In the genomic region with DNA sequence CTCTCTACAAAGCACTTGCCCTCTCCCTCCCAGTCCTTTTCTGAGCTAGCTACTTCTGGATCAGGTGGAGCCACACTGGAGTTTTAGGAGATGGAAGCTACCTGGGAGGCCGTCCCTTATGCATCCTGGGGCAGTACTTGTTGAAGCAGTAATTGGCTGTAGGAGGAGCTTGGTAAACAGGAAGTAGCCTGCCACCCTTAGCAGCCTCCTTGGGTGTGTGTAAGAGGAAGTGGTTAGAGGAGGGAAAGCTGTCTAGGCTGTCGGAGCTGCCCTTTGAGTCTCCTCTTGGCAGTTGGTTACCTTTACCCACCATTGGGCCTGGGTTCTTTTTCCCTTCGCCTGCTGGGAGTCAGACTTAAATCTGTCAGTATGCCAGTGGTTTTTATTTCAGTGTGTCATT, we compare ENCODE assay signal across 7 mouse cellular contexts. TPM values are rescaled to one million over a fixed set of nuclear protein-coding genes. Genes with fewer than 3 reads are reported as not detected.
DNase-seq lines count a peak whose midpoint lies in the region; ATAC-seq and TF ChIP-seq lines count a peak whose summit lies in the region.

No protein-coding gene starts in this region.

- H3K36me3 ChIP-seq in E14TG2a.4 (ENCODE audit: insufficient read depth, low read length) = peaks cover 37% of the 10 kb centered on the region
- no peaks in the 10 kb centered on the region for H3K36me3 ChIP-seq in intestine, embryonic 16.5 days (ENCODE audit: control insufficient read depth, insufficient read depth, low read length)
- no peaks in the 10 kb centered on the region for H3K36me3 ChIP-seq in stomach, postnatal 0 days (ENCODE audit: control insufficient read depth, insufficient read depth, low read length)

- 2% methylated on average over 3 of the region's 3 CpGs for WGBS in bone marrow, adult 2 months
- WGBS in intestine, embryonic 16.5 days = 35% methylated on average over 3 of the region's 3 CpGs
- WGBS in stomach, postnatal 0 days = 33% methylated on average over 3 of the region's 3 CpGs

- no peak for TF ChIP-seq EP300 in stomach, postnatal 0 days (optimal IDR thresholded peaks at IDR 0.05)

- H3K4me2 ChIP-seq in intestine, embryonic 16.5 days (ENCODE audit: low read depth, low read length) = peak overlapping the region; percentile 10; the same call in 1 of the 2 replicates
- peak overlapping the region; percentile 20; the same call in 1 of the 2 replicates for H3K4me2 ChIP-seq in stomach, postnatal 0 days (replicated peaks; ENCODE audit: low read depth)

- ATAC-seq in intestine, embryonic 16.5 days = peak; percentile 77
- peak; percentile 79 for ATAC-seq in stomach, postnatal 0 days (ENCODE audit: low FRiP score, low TSS enrichment)
- no peak for ATAC-seq in erythroblast, adult 5-6 weeks (replicated peaks; ENCODE audit: low FRiP score, poor library complexity, severe bottlenecking)

- no peak for TF ChIP-seq POLR2A in bone marrow, adult 2 months (IDR thresholded peaks at IDR 0.05; ENCODE audit: borderline replicate concordance, control insufficient read depth, low read depth, low read length)

- H3K9ac ChIP-seq in intestine, embryonic 16.5 days (ENCODE audit: low read depth, low read length) = no peak overlapping the region
- H3K9ac ChIP-seq in stomach, postnatal 0 days (ENCODE audit: low read length) = no peak overlapping the region

- TF ChIP-seq CTCF in E14TG2a.4 (conservative IDR thresholded peaks at IDR 0.05; ENCODE audit: low read length) = no peak
- no peak for TF ChIP-seq CTCF in bone marrow, adult 2 months (IDR thresholded peaks at IDR 0.05; ENCODE audit: control insufficient read depth, insufficient read depth, low read length)
- TF ChIP-seq CTCF in stomach, postnatal 0 days (IDR thresholded peaks at IDR 0.05; ENCODE audit: low read depth) = no peak

- no peaks in the 10 kb centered on the region for H3K9me3 ChIP-seq in E14TG2a.4 (ENCODE audit: low read length)
- H3K9me3 ChIP-seq in intestine, embryonic 16.5 days (ENCODE audit: control insufficient read depth, low read length) = no peaks in the 10 kb centered on the region
- H3K9me3 ChIP-seq in stomach, postnatal 0 days (ENCODE audit: control insufficient read depth, low read length) = no peaks in the 10 kb centered on the region

- no peaks in the 10 kb centered on the region for H3K27me3 ChIP-seq in E14TG2a.4 (ENCODE audit: insufficient read depth, low read length)
- H3K27me3 ChIP-seq in intestine, embryonic 16.5 days (replicated peaks; ENCODE audit: control insufficient read depth, insufficient read depth, low read length) = no peaks in the 10 kb centered on the region
- no peaks in the 10 kb centered on the region for H3K27me3 ChIP-seq in stomach, postnatal 0 days (ENCODE audit: control insufficient read depth, insufficient read depth, low read length)

- peak; percentile 32 for DNase-seq in lung, postnatal 14 days
- DNase-seq in stomach, postnatal 0 days (ENCODE audit: low spot score) = peak; percentile 62
- DNase-seq in gastrocnemius, postnatal 4 days (ENCODE audit: low spot score in 2 of 2) = no peak

- H3K27ac ChIP-seq in bone marrow, adult 2 months (ENCODE audit: control insufficient read depth, insufficient read depth, low read depth, low read length, poor library complexity) = peak overlapping the region; percentile 73
- H3K27ac ChIP-seq in intestine, embryonic 16.5 days (ENCODE audit: low read length) = peak overlapping the region; percentile 81
- H3K27ac ChIP-seq in stomach, postnatal 0 days (replicated peaks) = peak overlapping the region; percentile 50

- peak overlapping the region; percentile 50 for H3K4me3 ChIP-seq in E14TG2a.4 (replicated peaks; ENCODE audit: low read length)
- H3K4me3 ChIP-seq in bone marrow, adult 2 months (replicated peaks; ENCODE audit: control insufficient read depth, low read depth, low read length) = no peak overlapping the region
- no peak overlapping the region for H3K4me3 ChIP-seq in intestine, embryonic 16.5 days (ENCODE audit: low read length)
- no peak overlapping the region for H3K4me3 ChIP-seq in stomach, postnatal 0 days (ENCODE audit: low read depth, low read length)

- H3K4me1 ChIP-seq in E14TG2a.4 (replicated peaks; ENCODE audit: low read depth, low read length) = peaks cover 79% of the 10 kb centered on the region
- H3K4me1 ChIP-seq in bone marrow, adult 2 months (ENCODE audit: control insufficient read depth, insufficient read depth, low read length) = peaks cover 18% of the 10 kb centered on the region
- peaks cover 41% of the 10 kb centered on the region for H3K4me1 ChIP-seq in intestine, embryonic 16.5 days (ENCODE audit: control insufficient read depth, insufficient read depth, low read length)
- peaks cover 4% of the 10 kb centered on the region for H3K4me1 ChIP-seq in stomach, postnatal 0 days (replicated peaks; ENCODE audit: control insufficient read depth, insufficient read depth)

RNA-seq across cellular contexts. Expression of a gene that starts 59.0 kb away (rescaled TPM):
- polyA plus RNA-seq in bone marrow, adult 2 months (2011; ENCODE audit: insufficient read depth, insufficient read length, low replicate concordance, missing spikeins) = 9.5 and 24.1 TPM in 2 replicates
- polyA plus RNA-seq in intestine, embryonic 16.5 days (2015; fragmentation: Nextera tagmentation; extraction: Ambion mirVana) = 62.7 and 65.5 TPM in 2 replicates
- polyA plus RNA-seq in stomach, postnatal 0 days (2015; fragmentation: Nextera tagmentation; extraction: Ambion mirVana) = 35.4 and 37.4 TPM in 2 replicates
- 10 to 100 TPM; 54.3 to 56.0 TPM for total RNA-seq in gastrocnemius, postnatal 4 days (2021)
- 3.8 and 8.1 TPM in 2 replicates for total RNA-seq in erythroblast, adult 5-6 weeks (2015; ENCODE audit: low replicate concordance)
- 6.4 and 8.1 TPM in 2 replicates for total RNA-seq in erythroblast, adult 5-6 weeks (2017; ENCODE audit: low replicate concordance)

Comparison
In these comparisons a context has a peak if more than half of its experiments do, and no peak if none do; other contexts are left out.
1. DNase-seq: peak in lung, postnatal 14 days (single experiment) and stomach, postnatal 0 days (single experiment); none in gastrocnemius, postnatal 4 days (0 of 2).
2. Peak in every context shown above with its lines, with median percentiles within 50 percentile points of each other: H3K27ac ChIP-seq.